Mouse (Mus musculus): ENCODE results near the gene Cic. TPM values are rescaled to one million over a fixed set of nuclear protein-coding genes. Genes with fewer than 3 reads are reported as not detected.

The Cic gene
- polyA plus RNA-seq, 1 experiment, result 124 TPM

- Histone ChIP-seq H3K4me3 (replicated peaks; ENCODE audit: insufficient read depth, low read depth, low read length) (peak overlapping the region; percentile 61), H3K27ac (ENCODE audit: insufficient read depth, low read length) (peak overlapping the region; percentile 86), H3K27me3 (ENCODE audit: control insufficient read depth, insufficient read depth, low read length) (no peaks in the 10 kb centered on the region), H3K4me1 (ENCODE audit: control insufficient read depth, insufficient read depth, low read length) (peaks cover 6% of the 10 kb centered on the region; the same call in 1 of the 2 replicates)
- WGBS, result under 1% methylated on average over 23 of the region's 23 CpGs
- peak; percentile 96 to 97 for DNase-seq
- peak; percentile 52; the same call in 1 of the 2 replicates for TF ChIP-seq POLR2A (IDR thresholded peaks at IDR 0.05; ENCODE audit: borderline replicate concordance, insufficient read depth, low read length)
- TF ChIP-seq CTCF (IDR thresholded peaks at IDR 0.05; ENCODE audit: borderline replicate concordance, insufficient read depth, low read depth, low read length), result no peak
These were observed 29.3 kb upstream of the Cic start for GRCm38 (mm10) chr7:25238015-25238706.

GRCm38 (mm10) chr7:25238829-25239623, 28.5 kb upstream of the Cic start:
- peak; percentile 71 for TF ChIP-seq CTCF (IDR thresholded peaks at IDR 0.05; ENCODE audit: borderline replicate concordance, insufficient read depth, low read depth, low read length)
- TF ChIP-seq POLR2A (IDR thresholded peaks at IDR 0.05; ENCODE audit: borderline replicate concordance, insufficient read depth, low read length), result peak; percentile 55; the same call in 1 of the 2 replicates
- H3K27me3 ChIP-seq (ENCODE audit: control insufficient read depth, insufficient read depth, low read length), result no peaks in the 10 kb centered on the region
- peak; percentile 87 to 93 for DNase-seq
- peak overlapping the region; percentile 50 for H3K4me3 ChIP-seq (replicated peaks; ENCODE audit: insufficient read depth, low read depth, low read length)
- H3K27ac ChIP-seq (ENCODE audit: insufficient read depth, low read length), result peak overlapping the region; percentile 82
- H3K4me1 ChIP-seq (ENCODE audit: control insufficient read depth, insufficient read depth, low read length), result peaks cover 6% of the 10 kb centered on the region; the same call in 1 of the 2 replicates
- under 1% methylated on average over 30 of the region's 30 CpGs for WGBS

GRCm38 (mm10) chr7:25240631-25241030, 26.9 kb upstream of the Cic start:
- Histone ChIP-seq H3K4me1 (ENCODE audit: control insufficient read depth, insufficient read depth, low read length) (peaks cover 3% of the 10 kb centered on the region; the same call in 1 of the 2 replicates), H3K4me3 (replicated peaks; ENCODE audit: insufficient read depth, low read depth, low read length) (no peak overlapping the region), H3K27ac (ENCODE audit: insufficient read depth, low read length) (no peak overlapping the region), H3K27me3 (ENCODE audit: control insufficient read depth, insufficient read depth, low read length) (no peaks in the 10 kb centered on the region)
- WGBS, result 73% methylated on average over 7 of the region's 7 CpGs
- TF ChIP-seq POLR2A (IDR thresholded peaks at IDR 0.05; ENCODE audit: borderline replicate concordance, insufficient read depth, low read length), result no peak
- TF ChIP-seq CTCF (IDR thresholded peaks at IDR 0.05; ENCODE audit: borderline replicate concordance, insufficient read depth, low read depth, low read length), result no peak
- no peak for DNase-seq

GRCm38 (mm10) chr7:25241062-25241461, 26.4 kb upstream of the Cic start:
- Histone ChIP-seq H3K27me3 (ENCODE audit: control insufficient read depth, insufficient read depth, low read length) (no peaks in the 10 kb centered on the region), H3K4me3 (replicated peaks; ENCODE audit: insufficient read depth, low read depth, low read length) (no peak overlapping the region), H3K4me1 (ENCODE audit: control insufficient read depth, insufficient read depth, low read length) (0 out of 2 replicates have a peak, but pooled peaks cover 3% of the 10 kb centered on the region), H3K27ac (ENCODE audit: insufficient read depth, low read length) (no peak overlapping the region)
- peak; percentile 60 to 70 for DNase-seq
- TF ChIP-seq CTCF (IDR thresholded peaks at IDR 0.05; ENCODE audit: borderline replicate concordance, insufficient read depth, low read depth, low read length) (peak; percentile 65), POLR2A (IDR thresholded peaks at IDR 0.05; ENCODE audit: borderline replicate concordance, insufficient read depth, low read length) (no peak)
- WGBS, result 16% methylated on average over 2 of the region's 2 CpGs

- no peak for TF ChIP-seq CTCF (IDR thresholded peaks at IDR 0.05; ENCODE audit: borderline replicate concordance, insufficient read depth, low read depth, low read length)
- TF ChIP-seq POLR2A (IDR thresholded peaks at IDR 0.05; ENCODE audit: borderline replicate concordance, insufficient read depth, low read length), result no peak
- WGBS, result 93% methylated on average over 4 of the region's 4 CpGs
- H3K4me1 ChIP-seq (ENCODE audit: control insufficient read depth, insufficient read depth, low read length), result peaks cover 12% of the 10 kb centered on the region; the same call in 1 of the 2 replicates
- no peaks in the 10 kb centered on the region for H3K27me3 ChIP-seq (ENCODE audit: control insufficient read depth, insufficient read depth, low read length)
- DNase-seq, result no peak
- H3K4me3 ChIP-seq (replicated peaks; ENCODE audit: insufficient read depth, low read depth, low read length), result no peak overlapping the region
- H3K27ac ChIP-seq (ENCODE audit: insufficient read depth, low read length), result no peak overlapping the region
These were observed 24.1 kb upstream of the Cic start for GRCm38 (mm10) chr7:25243361-25243760.

- no peak overlapping the region for H3K27ac ChIP-seq (ENCODE audit: insufficient read depth, low read length)
- no peaks in the 10 kb centered on the region for H3K27me3 ChIP-seq (ENCODE audit: control insufficient read depth, insufficient read depth, low read length)
- TF ChIP-seq POLR2A (IDR thresholded peaks at IDR 0.05; ENCODE audit: borderline replicate concordance, insufficient read depth, low read length) (no peak), CTCF (IDR thresholded peaks at IDR 0.05; ENCODE audit: borderline replicate concordance, insufficient read depth, low read depth, low read length) (no peak)
- peaks cover 15% of the 10 kb centered on the region; the same call in 1 of the 2 replicates for H3K4me1 ChIP-seq (ENCODE audit: control insufficient read depth, insufficient read depth, low read length)
- 88% methylated on average over 30 of the region's 30 CpGs for WGBS
- H3K4me3 ChIP-seq (replicated peaks; ENCODE audit: insufficient read depth, low read depth, low read length), result no peak overlapping the region
- DNase-seq, result no peak
These were observed 22.7 kb upstream of the Cic start for GRCm38 (mm10) chr7:25244562-25245369.

- peak; percentile 53 to 63 for DNase-seq
- H3K4me3 ChIP-seq (replicated peaks; ENCODE audit: insufficient read depth, low read depth, low read length), result no peak overlapping the region
- TF ChIP-seq POLR2A (IDR thresholded peaks at IDR 0.05; ENCODE audit: borderline replicate concordance, insufficient read depth, low read length) (no peak), CTCF (IDR thresholded peaks at IDR 0.05; ENCODE audit: borderline replicate concordance, insufficient read depth, low read depth, low read length) (no peak)
- WGBS, result 32% methylated on average over 20 of the region's 20 CpGs
- peaks cover 13% of the 10 kb centered on the region; the same call in 1 of the 2 replicates for H3K4me1 ChIP-seq (ENCODE audit: control insufficient read depth, insufficient read depth, low read length)
- no peaks in the 10 kb centered on the region for H3K27me3 ChIP-seq (ENCODE audit: control insufficient read depth, insufficient read depth, low read length)
- H3K27ac ChIP-seq (ENCODE audit: insufficient read depth, low read length), result no peak overlapping the region
These were observed 21.3 kb upstream of the Cic start for GRCm38 (mm10) chr7:25246079-25246758.

All from cerebellum, adult 2 months (tissue).